20 mouse cellular contexts compared by ENCODE assay signal in genomic region chr4:107211465-107211864, GRCm38 (mm10). TPM values are rescaled to one million over a fixed set of nuclear protein-coding genes. Genes with fewer than 3 reads are reported as not detected.
DNase-seq lines count a peak whose midpoint lies in the region; ATAC-seq lines count a peak whose summit lies in the region.
"Had no signal": no experiment of that assay in that cellular context is flagged by ENCODE, and none has a peak within 500 bp of the region (broad histone marks: within the 10 kb centered on the region; RNA-seq: fewer than 3 reads in every experiment).

No protein-coding gene starts in this region.

- ATAC-seq in heart, embryonic 16.5 days (replicated peaks; ENCODE audit: extremely low read depth, insufficient read depth, low FRiP score), result 0 out of 2 replicates have a peak, but pooled peaks have one; percentile 37
- ATAC-seq in lung, embryonic 16.5 days (ENCODE audit: low read depth), result peak; percentile 70
- ATAC-seq: intestine, postnatal 0 days had no signal

- no peak for DNase-seq in heart, adult 18-20 months
- peak; percentile 28 to 73 for DNase-seq in layer of hippocampus, adult 18-20 months (ENCODE audit: low spot score in 2 of 2)
- peak; percentile 42 for DNase-seq in right cerebral cortex, postnatal 14 days
- no peak for DNase-seq in yolk sac, embryonic 10.5 days (ENCODE audit: low spot score)
- DNase-seq in testis, postnatal 14 days (ENCODE audit: low spot score), result no peak
- DNase-seq: adrenal gland, postnatal 14 days; gastrocnemius, postnatal 25 days had no signal

- 36% methylated on average over 4 of the region's 4 CpGs for WGBS in heart, embryonic 16.5 days
- WGBS in lung, embryonic 16.5 days, result 46% methylated on average over 4 of the region's 4 CpGs

- no peaks in the 10 kb centered on the region for H3K36me3 ChIP-seq in heart, embryonic 16.5 days (ENCODE audit: control insufficient read depth, insufficient read depth)
- H3K36me3 ChIP-seq in lung, embryonic 16.5 days (ENCODE audit: control insufficient read depth, insufficient read depth, low read length), result no peaks in the 10 kb centered on the region; the same call in 1 of the 2 replicates

- no peak overlapping the region for H3K4me2 ChIP-seq in heart, embryonic 16.5 days (ENCODE audit: low read depth, low read length)
- no peak overlapping the region for H3K4me2 ChIP-seq in lung, embryonic 16.5 days (ENCODE audit: low read depth, low read length)
- H3K4me2 ChIP-seq: embryonic facial prominence, embryonic 13.5 days; heart, embryonic 15.5 days; hindbrain, embryonic 13.5 days; limb, embryonic 12.5 days; midbrain, embryonic 11.5 days had no signal

- no peak overlapping the region for H3K4me3 ChIP-seq in heart, embryonic 16.5 days (ENCODE audit: low read length)
- no peak overlapping the region for H3K4me3 ChIP-seq in lung, embryonic 16.5 days (ENCODE audit: low read length)
- H3K4me3 ChIP-seq: embryonic facial prominence, embryonic 13.5 days; forebrain, embryonic 10.5 days; heart, embryonic 15.5 days; hindbrain, embryonic 13.5 days; limb, embryonic 12.5 days had no signal

- H3K9ac ChIP-seq in heart, embryonic 16.5 days (ENCODE audit: low read length), result no peak overlapping the region
- H3K9ac ChIP-seq in lung, embryonic 16.5 days (ENCODE audit: low read length), result no peak overlapping the region
- H3K9ac ChIP-seq: embryonic facial prominence, embryonic 13.5 days; heart, embryonic 15.5 days; hindbrain, embryonic 13.5 days; limb, embryonic 12.5 days had no signal

- H3K27me3 ChIP-seq in heart, embryonic 16.5 days (ENCODE audit: control insufficient read depth, insufficient read depth, low read length), result peaks cover 35% of the 10 kb centered on the region
- no peaks in the 10 kb centered on the region for H3K27me3 ChIP-seq in lung, embryonic 16.5 days (ENCODE audit: control insufficient read depth, insufficient read depth, low read depth, low read length)
- H3K27me3 ChIP-seq: embryonic facial prominence, embryonic 13.5 days; hindbrain, embryonic 13.5 days; limb, embryonic 12.5 days had no signal

- no peaks in the 10 kb centered on the region for H3K9me3 ChIP-seq in heart, embryonic 16.5 days (replicated peaks; ENCODE audit: control insufficient read depth, low read length)
- H3K9me3 ChIP-seq in lung, embryonic 16.5 days (ENCODE audit: control insufficient read depth, low read length), result no peaks in the 10 kb centered on the region
- H3K9me3 ChIP-seq: embryonic facial prominence, embryonic 13.5 days; forebrain, embryonic 10.5 days; G1E; heart, embryonic 15.5 days; hindbrain, embryonic 13.5 days; limb, embryonic 12.5 days had no signal

- peaks cover 5% of the 10 kb centered on the region; the same call in 1 of the 2 replicates for H3K4me1 ChIP-seq in heart, embryonic 16.5 days (ENCODE audit: control insufficient read depth, insufficient read depth, low read length)
- peaks cover 10% of the 10 kb centered on the region for H3K4me1 ChIP-seq in lung, embryonic 16.5 days (replicated peaks; ENCODE audit: control insufficient read depth, insufficient read depth, low read length)
- H3K4me1 ChIP-seq: hindbrain, embryonic 13.5 days had no signal

- no peak overlapping the region for H3K27ac ChIP-seq in heart, embryonic 16.5 days (ENCODE audit: low read length)
- peak overlapping the region; percentile 40 for H3K27ac ChIP-seq in lung, embryonic 16.5 days (ENCODE audit: low read length)
- H3K27ac ChIP-seq: embryonic facial prominence, embryonic 13.5 days; forebrain, embryonic 10.5 days; heart, embryonic 15.5 days; hindbrain, embryonic 13.5 days; limb, embryonic 12.5 days had no signal

RNA-seq across cellular contexts. Expression of gene Ldlrad1, which starts 2.5 kb away (rescaled TPM):
- not detected in 2 replicates for polyA plus RNA-seq in heart, embryonic 16.5 days (2015; fragmentation: Nextera tagmentation; extraction: Ambion mirVana)
- under 1 TPM in 1 of 2 experiments, not detected in 1; 0.44 TPM for total RNA-seq in heart, adult 18-20 months (2021)
- total RNA-seq in layer of hippocampus, adult 18-20 months (2021), result not detected
- 0.23 and 0.72 TPM in 2 replicates for polyA plus RNA-seq in lung, embryonic 16.5 days (2015; fragmentation: Nextera tagmentation; extraction: Ambion mirVana)
- total RNA-seq: adrenal gland, postnatal 14 days; gastrocnemius, postnatal 25 days; layer of hippocampus, postnatal 10 days had no signal
- polyA plus RNA-seq: embryonic facial prominence, embryonic 13.5 days; forebrain, embryonic 10.5 days; G1E; heart, embryonic 15.5 days; hindbrain, embryonic 13.5 days; intestine, postnatal 0 days; limb, embryonic 12.5 days; liver, embryonic 16.5 days; midbrain, embryonic 11.5 days; stomach, embryonic 14.5 days had no signal

RNA-seq across cellular contexts. Expression of gene Tceanc2, which starts 32.5 kb away (rescaled TPM):
- 8.5 and 13.5 TPM in 2 replicates for polyA plus RNA-seq in heart, embryonic 16.5 days (2015; fragmentation: Nextera tagmentation; extraction: Ambion mirVana)
- total RNA-seq in heart, adult 18-20 months (2021), result 10 to 100 TPM; 13.5 to 15.4 TPM
- total RNA-seq in layer of hippocampus, adult 18-20 months (2021), result 10 to 100 TPM; 17.2 to 17.3 TPM
- 22.7 and 25.1 TPM in 2 replicates for polyA plus RNA-seq in lung, embryonic 16.5 days (2015; fragmentation: Nextera tagmentation; extraction: Ambion mirVana)

RNA-seq across cellular contexts. Expression of gene Tmem59, which starts 33.3 kb away (rescaled TPM):
- 338 TPM in 2 replicates for polyA plus RNA-seq in heart, embryonic 16.5 days (2015; fragmentation: Nextera tagmentation; extraction: Ambion mirVana)
- total RNA-seq in heart, adult 18-20 months (2021), result 100 to 1,000 TPM; 139 to 147 TPM
- total RNA-seq in layer of hippocampus, adult 18-20 months (2021), result 100 to 1,000 TPM; 224 to 234 TPM
- polyA plus RNA-seq in lung, embryonic 16.5 days (2015; fragmentation: Nextera tagmentation; extraction: Ambion mirVana), result 496 and 538 TPM in 2 replicates

RNA-seq across cellular contexts. Expression of gene Lrrc42, which starts 41.9 kb away (rescaled TPM):
- polyA plus RNA-seq in heart, embryonic 16.5 days (2015; fragmentation: Nextera tagmentation; extraction: Ambion mirVana), result 40.5 and 48.3 TPM in 2 replicates
- total RNA-seq in heart, adult 18-20 months (2021), result 10 to 100 TPM in 1 of 2 experiments, 1 to 10 TPM in 1; 10.0 to 10.2 TPM
- 10 to 100 TPM; 35.7 to 37.7 TPM for total RNA-seq in layer of hippocampus, adult 18-20 months (2021)
- polyA plus RNA-seq in lung, embryonic 16.5 days (2015; fragmentation: Nextera tagmentation; extraction: Ambion mirVana), result 66.1 and 71.2 TPM in 2 replicates

RNA-seq across cellular contexts. Expression of gene Hspb11, which starts 41.9 kb away (rescaled TPM):
- polyA plus RNA-seq in heart, embryonic 16.5 days (2015; fragmentation: Nextera tagmentation; extraction: Ambion mirVana), result 29.1 and 34.0 TPM in 2 replicates
- 10 to 100 TPM in 1 of 2 experiments, 1 to 10 TPM in 1; 9.8 to 13.6 TPM for total RNA-seq in heart, adult 18-20 months (2021)
- total RNA-seq in layer of hippocampus, adult 18-20 months (2021), result 10 to 100 TPM; 21.8 to 23.0 TPM
- 41.2 and 43.6 TPM in 2 replicates for polyA plus RNA-seq in lung, embryonic 16.5 days (2015; fragmentation: Nextera tagmentation; extraction: Ambion mirVana)

Comparison
In these comparisons a context has a peak if more than half of its experiments do, and no peak if none do; other contexts are left out.
1. DNase-seq: peak in layer of hippocampus, adult 18-20 months (2 of 2) and right cerebral cortex, postnatal 14 days (single experiment); none in heart, adult 18-20 months (0 of 2), yolk sac, embryonic 10.5 days (single experiment) and testis, postnatal 14 days (single experiment).